Comparison of ENCODE assay signal across 27 mouse cellular contexts in the genomic region with DNA sequence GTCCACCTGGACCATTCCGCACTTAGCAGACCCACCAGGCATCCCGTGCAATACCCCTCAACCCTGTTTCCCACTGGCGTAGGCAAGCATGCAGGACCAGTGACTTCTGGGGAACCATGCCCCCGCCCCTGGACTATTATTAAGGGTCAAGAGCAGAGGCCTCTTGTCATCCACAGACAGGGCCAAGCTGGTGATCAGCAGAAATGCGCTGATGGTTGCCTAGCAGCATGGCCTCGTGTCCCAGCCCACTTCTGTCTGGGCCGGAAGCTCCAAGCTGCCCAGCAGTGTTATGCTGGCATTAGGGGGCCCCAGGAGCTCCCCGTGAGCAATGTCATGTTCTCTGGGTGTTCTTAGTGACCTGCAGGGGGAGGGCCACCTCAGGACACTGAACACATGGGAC. TPM values are rescaled to one million over a fixed set of nuclear protein-coding genes. Genes with fewer than 3 reads are reported as not detected.
DNase-seq lines count a peak whose midpoint lies in the region; ATAC-seq lines count a peak whose summit lies in the region.
"Had no signal": no experiment of that assay in that cellular context is flagged by ENCODE, and none has a peak within 500 bp of the region (broad histone marks: within the 10 kb centered on the region; RNA-seq: fewer than 3 reads in every experiment).

No protein-coding gene starts in this region.

- 71% methylated on average over 8 of the region's 8 CpGs for WGBS in heart, embryonic 12.5 days
- WGBS in embryonic facial prominence, embryonic 10.5 days = 85% methylated on average over 8 of the region's 8 CpGs

- H3K4me2 ChIP-seq in heart, embryonic 12.5 days = no peak overlapping the region
- H3K4me2 ChIP-seq: embryonic facial prominence, embryonic 13.5 days; forebrain, embryonic 12.5 days; forebrain, embryonic 15.5 days; heart, embryonic 11.5 days; heart, embryonic 15.5 days; hindbrain, embryonic 12.5 days had no signal

- no peaks in the 10 kb centered on the region for H3K27me3 ChIP-seq in heart, embryonic 12.5 days (replicated peaks)
- peaks cover 4% of the 10 kb centered on the region; the same call in 1 of the 2 replicates for H3K27me3 ChIP-seq in embryonic facial prominence, embryonic 10.5 days (replicated peaks; ENCODE audit: low read depth, poor library complexity, severe bottlenecking)
- H3K27me3 ChIP-seq: CH12.LX; forebrain, embryonic 12.5 days; forebrain, embryonic 15.5 days; heart, embryonic 15.5 days; hindbrain, embryonic 12.5 days; Patski had no signal

- no peak for DNase-seq in heart, postnatal 25 days (ENCODE audit: low spot score)
- DNase-seq in kidney, postnatal 10 days = peak; percentile 58
- no peak for DNase-seq in kidney, adult 8-10 months
- no peak for DNase-seq in embryonic facial prominence, embryonic 10.5 days (ENCODE audit: low spot score)
- DNase-seq in retina, postnatal 1 day = peak; percentile 44
- DNase-seq in cerebellum, postnatal 10 days = no peak
- DNase-seq: adrenal gland, postnatal 10 days; adrenal gland, postnatal 36 days; B cell, adult 2 months; cerebellum, adult 18-20 months; cerebellum, adult 9-10 months; gastrocnemius, postnatal 25 days; heart, adult 18-20 months; heart, postnatal 10 days; heart, postnatal 4 days had no signal

- no peak overlapping the region for H3K4me3 ChIP-seq in heart, embryonic 12.5 days
- no peak overlapping the region for H3K4me3 ChIP-seq in embryonic facial prominence, embryonic 10.5 days
- H3K4me3 ChIP-seq: embryonic facial prominence, embryonic 13.5 days; erythroblast, embryonic 14.5 days; forebrain, embryonic 12.5 days; forebrain, embryonic 15.5 days; heart, embryonic 15.5 days; hindbrain, embryonic 12.5 days had no signal

- peak overlapping the region; percentile 5; the same call in 1 of the 2 replicates for H3K9ac ChIP-seq in heart, embryonic 12.5 days
- H3K9ac ChIP-seq: embryonic facial prominence, embryonic 13.5 days; forebrain, embryonic 12.5 days; forebrain, embryonic 15.5 days; heart, embryonic 15.5 days; hindbrain, embryonic 12.5 days had no signal

- no peak for ATAC-seq in heart, embryonic 12.5 days (ENCODE audit: insufficient number of reproducible peaks, low FRiP score)
- ATAC-seq: forebrain, embryonic 15.5 days; hindbrain, embryonic 16.5 days; Patski had no signal

- no peaks in the 10 kb centered on the region for H3K9me3 ChIP-seq in heart, embryonic 12.5 days (replicated peaks)
- no peaks in the 10 kb centered on the region for H3K9me3 ChIP-seq in embryonic facial prominence, embryonic 10.5 days
- H3K9me3 ChIP-seq: embryonic facial prominence, embryonic 13.5 days; forebrain, embryonic 12.5 days; forebrain, embryonic 15.5 days; G1E; heart, embryonic 15.5 days; hindbrain, embryonic 12.5 days had no signal

- H3K36me3 ChIP-seq in heart, embryonic 12.5 days = peaks cover 30% of the 10 kb centered on the region
- H3K36me3 ChIP-seq in embryonic facial prominence, embryonic 10.5 days (replicated peaks) = peaks cover 19% of the 10 kb centered on the region
- H3K36me3 ChIP-seq: forebrain, embryonic 12.5 days; forebrain, embryonic 15.5 days; hindbrain, embryonic 12.5 days had no signal

- intact Hi-C loops in heart, postnatal 25 days (cut with DNase I) = no loop called here

- H3K4me1 ChIP-seq in heart, embryonic 12.5 days (replicated peaks) = peaks cover 26% of the 10 kb centered on the region
- H3K4me1 ChIP-seq in embryonic facial prominence, embryonic 10.5 days = peaks cover 68% of the 10 kb centered on the region

- H3K27ac ChIP-seq in heart, embryonic 12.5 days (ENCODE audit: poor library complexity, severe bottlenecking) = no peak overlapping the region
- H3K27ac ChIP-seq in embryonic facial prominence, embryonic 10.5 days (replicated peaks) = peak overlapping the region; percentile 11; the same call in 1 of the 2 replicates
- H3K27ac ChIP-seq: embryonic facial prominence, embryonic 13.5 days; forebrain, embryonic 12.5 days; forebrain, embryonic 15.5 days; heart, embryonic 15.5 days; hindbrain, embryonic 12.5 days had no signal

RNA-seq across cellular contexts. Expression of a gene that starts 25.9 kb away (rescaled TPM):
- polyA plus RNA-seq in heart, embryonic 12.5 days (2016; fragmentation: Nextera tagmentation; extraction: Ambion mirVana) = 16.5 and 17.8 TPM in 2 replicates
- total RNA-seq in heart, postnatal 25 days (2021) = 10 to 100 TPM; 14.1 to 15.5 TPM
- 15.8 and 17.4 TPM in 2 replicates for polyA plus RNA-seq in embryonic facial prominence, embryonic 10.5 days (2016; fragmentation: Nextera tagmentation; extraction: Ambion mirVana)

RNA-seq across cellular contexts. Expression of a gene that starts 37.9 kb away (rescaled TPM):
- 11.6 and 12.2 TPM in 2 replicates for polyA plus RNA-seq in heart, embryonic 12.5 days (2016; fragmentation: Nextera tagmentation; extraction: Ambion mirVana)
- 10 to 100 TPM; 21.0 to 25.0 TPM for total RNA-seq in heart, postnatal 25 days (2021)
- 2.6 and 2.8 TPM in 2 replicates for polyA plus RNA-seq in embryonic facial prominence, embryonic 10.5 days (2016; fragmentation: Nextera tagmentation; extraction: Ambion mirVana)
- polyA plus RNA-seq: G1E had no signal

Comparison
In these comparisons a context has a peak if more than half of its experiments do, and no peak if none do; other contexts are left out.
1. DNase-seq: peak in kidney, postnatal 10 days (single experiment) and retina, postnatal 1 day (single experiment); none in heart, postnatal 25 days (single experiment), kidney, adult 8-10 months (0 of 2), embryonic facial prominence, embryonic 10.5 days (single experiment) and cerebellum, postnatal 10 days (0 of 2).